Mouse (Mus musculus): Measurements from ENCODE around the gene Fzr1.
A peak's percentile ranks its signal among the peaks of the same experiment; 100 is the strongest.

Fzr1 gene

DNA sequence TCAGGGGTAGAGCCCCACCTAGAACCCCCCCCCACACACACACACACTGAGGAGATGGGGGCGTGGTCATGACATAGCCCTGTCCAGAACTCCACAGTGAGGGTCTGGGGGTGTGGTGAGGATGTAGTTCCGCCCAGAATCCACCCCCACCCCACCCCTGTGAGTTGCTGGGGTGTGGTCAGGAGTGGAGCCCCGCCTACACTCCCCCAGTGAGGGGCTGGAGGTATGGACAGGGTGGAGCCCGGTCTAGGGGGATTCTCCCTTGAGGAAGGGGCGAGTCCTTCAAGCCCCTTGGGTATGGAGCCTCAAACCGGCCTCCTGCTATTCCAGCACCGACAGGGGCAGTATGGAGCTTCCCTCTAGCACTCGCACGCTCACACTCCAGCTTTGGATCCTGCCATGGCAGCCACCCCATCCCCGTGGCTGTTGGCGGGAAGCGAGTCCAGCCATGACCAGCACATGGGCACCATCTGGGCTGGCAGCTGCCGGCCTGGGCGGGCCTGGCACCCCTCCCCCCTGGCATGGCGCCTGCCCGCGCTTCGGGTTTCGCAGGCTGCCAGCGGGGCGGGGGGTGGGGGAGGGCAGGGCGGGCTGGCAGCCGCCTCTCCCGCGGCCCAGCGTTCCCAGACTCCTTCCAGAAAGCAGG lies 38.4 kb upstream of the Fzr1 start:
- DNase-seq (ENCODE audit: low read depth), result no peak

DNA sequence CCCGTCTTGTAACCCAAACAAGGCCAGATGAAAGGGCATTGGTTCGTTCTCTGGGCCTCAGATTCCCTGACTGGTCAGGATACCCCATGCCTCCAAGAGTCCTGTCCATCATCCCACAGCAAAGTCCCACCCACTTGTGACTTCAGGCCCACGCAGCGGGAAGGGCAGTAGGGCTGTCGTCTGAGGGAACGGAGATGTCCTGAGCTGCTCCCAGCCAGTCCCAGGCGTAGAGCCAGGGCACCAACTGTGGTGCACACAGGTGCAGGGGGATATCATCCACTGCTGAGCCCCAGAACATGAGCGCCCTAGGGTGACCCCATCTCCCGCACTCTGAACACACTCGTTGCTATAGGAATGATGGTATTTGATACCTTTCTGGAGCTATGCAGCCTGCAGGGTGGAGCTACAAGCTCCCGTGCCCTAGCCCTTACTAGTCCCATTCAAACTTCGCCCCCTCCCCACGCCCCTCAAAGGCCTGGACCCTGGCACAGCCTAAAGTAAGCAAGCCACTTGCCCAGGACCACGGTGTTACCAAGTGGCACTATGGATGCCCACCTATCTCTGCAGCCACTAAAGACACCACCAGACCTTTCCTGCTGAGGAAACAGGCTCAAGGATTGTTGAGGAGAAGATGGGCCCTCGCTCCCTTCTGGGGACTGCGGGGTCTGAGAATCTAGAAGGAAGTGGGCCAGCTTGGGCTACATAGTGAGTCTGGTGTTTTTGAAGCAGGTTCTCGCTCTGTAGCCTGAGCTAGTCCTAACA lies 37.4 kb upstream of the Fzr1 start:
- no peak for DNase-seq (ENCODE audit: low read depth)

DNA sequence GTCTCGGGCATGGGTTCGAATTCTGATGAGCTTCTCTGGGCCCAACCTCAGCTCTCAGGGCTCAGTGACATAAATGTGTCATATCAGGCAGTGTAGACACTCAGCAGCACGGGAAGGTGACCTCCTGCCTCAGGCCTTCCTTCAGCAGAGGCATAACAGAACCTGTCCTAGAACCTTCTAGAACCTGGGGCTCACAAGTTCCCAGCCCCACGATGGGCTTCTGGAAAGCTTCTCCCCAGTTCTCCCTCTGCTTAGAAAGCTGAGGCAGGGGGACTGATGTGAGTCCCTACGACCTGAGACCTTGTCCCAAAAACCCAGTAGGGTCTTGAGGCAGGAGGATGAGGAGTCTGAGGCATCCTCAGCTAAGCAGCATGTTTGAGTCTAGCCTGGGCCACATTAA lies 36.8 kb upstream of the Fzr1 start:
- no peak for DNase-seq (ENCODE audit: low read depth)

DNA sequence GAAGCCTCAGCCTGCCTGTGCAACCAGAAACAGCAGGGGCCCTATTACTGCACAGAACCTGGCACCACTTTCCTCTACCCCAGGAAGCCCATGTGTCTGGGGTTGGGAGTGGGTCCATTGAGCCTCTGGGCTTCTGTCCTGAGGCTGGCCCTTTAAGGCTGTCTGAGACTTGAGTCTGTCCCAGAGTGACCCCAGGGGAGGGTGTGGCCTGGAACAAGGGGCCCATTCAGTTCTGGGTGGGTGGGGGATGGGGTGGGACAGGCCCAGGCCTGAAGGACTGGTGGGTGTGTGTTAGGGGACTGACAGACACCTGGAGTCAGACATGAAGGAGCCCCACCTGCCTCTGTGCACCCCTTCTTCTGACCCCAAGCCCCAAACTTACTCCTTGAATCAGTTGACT lies 36.4 kb upstream of the Fzr1 start:
- no peak for DNase-seq (ENCODE audit: low read depth)

DNA sequence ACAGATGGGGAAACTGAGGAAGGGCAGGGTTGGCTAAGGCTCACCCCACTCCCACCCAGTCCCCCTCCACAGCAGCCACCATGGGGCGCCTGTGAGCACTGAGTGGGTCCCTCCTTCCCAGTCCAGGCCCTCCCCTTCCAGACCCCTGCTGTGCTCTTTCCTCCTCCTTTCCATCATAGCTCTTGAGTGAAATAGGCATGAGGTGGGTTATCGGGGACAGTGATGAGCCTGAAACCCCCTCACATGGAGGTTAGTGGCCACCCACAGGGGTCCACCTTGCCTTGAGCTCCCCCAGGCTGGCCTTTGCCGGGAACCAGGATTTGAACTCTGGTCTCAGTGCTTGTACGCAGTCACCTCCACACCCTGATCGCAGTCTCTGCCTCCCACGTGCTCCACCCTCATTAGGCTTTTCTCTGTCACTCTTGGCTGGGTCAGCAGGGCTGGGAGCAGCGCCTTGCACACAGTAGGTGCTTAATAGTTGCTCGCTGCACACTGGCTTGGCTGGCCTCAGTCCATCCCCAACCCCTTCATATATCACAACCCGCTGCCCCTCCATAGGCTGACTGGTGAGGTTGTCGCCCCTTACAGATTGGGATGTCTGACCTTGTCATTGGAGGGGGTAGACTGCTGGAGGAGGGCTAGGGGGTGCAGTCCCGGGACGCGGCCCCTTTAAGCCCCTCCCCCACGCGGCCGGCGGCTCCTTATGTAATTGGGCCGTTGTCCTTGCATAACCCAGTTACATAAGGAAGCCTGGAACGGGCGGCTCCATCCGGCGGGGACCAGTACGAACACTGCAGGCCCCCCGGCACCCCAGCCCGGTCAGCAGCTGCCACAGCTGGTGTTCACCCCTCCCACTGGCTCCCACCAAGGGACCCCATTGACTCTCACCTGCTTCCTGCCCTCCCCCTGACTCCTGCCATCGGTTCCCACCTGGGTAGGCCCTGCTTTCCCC lies 35.3 kb upstream of the Fzr1 start:
- no peak for DNase-seq (ENCODE audit: low read depth)

DNA sequence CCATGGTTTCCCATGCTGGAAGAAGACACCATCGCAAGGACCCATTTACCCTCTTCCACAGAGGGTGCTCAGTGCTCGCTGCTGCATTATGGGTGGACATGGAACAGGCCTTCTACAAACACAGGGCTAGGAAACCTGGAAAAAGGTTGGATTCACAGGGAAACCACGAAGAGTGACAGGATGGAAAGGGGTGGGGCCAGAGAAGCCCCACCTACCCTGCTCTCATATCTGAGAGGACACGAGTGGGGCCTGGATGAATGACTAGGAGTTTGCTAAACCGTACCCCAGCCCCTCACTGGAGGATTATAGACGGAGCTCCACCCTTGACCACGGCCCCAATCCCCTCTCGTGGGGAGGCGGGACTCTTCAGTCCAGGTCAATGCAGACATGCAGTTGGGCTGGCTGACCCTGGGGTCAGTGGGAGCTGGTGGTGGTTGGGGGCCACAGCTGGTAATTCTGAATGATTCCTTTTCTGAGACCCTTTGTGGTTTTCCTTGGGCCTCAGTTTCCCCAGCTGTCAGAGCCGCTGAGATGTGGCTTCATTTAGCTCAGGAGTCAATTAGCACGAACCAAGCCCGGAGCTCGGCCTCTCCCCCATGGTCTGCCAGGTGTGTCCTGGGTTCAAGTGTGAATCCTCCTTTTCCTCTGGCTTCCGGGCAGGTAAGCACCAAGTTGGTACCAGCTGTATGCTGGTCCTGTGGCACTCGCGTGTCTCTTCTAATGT lies 34.4 kb upstream of the Fzr1 start:
- DNase-seq (ENCODE audit: low read depth), result no peak

DNA sequence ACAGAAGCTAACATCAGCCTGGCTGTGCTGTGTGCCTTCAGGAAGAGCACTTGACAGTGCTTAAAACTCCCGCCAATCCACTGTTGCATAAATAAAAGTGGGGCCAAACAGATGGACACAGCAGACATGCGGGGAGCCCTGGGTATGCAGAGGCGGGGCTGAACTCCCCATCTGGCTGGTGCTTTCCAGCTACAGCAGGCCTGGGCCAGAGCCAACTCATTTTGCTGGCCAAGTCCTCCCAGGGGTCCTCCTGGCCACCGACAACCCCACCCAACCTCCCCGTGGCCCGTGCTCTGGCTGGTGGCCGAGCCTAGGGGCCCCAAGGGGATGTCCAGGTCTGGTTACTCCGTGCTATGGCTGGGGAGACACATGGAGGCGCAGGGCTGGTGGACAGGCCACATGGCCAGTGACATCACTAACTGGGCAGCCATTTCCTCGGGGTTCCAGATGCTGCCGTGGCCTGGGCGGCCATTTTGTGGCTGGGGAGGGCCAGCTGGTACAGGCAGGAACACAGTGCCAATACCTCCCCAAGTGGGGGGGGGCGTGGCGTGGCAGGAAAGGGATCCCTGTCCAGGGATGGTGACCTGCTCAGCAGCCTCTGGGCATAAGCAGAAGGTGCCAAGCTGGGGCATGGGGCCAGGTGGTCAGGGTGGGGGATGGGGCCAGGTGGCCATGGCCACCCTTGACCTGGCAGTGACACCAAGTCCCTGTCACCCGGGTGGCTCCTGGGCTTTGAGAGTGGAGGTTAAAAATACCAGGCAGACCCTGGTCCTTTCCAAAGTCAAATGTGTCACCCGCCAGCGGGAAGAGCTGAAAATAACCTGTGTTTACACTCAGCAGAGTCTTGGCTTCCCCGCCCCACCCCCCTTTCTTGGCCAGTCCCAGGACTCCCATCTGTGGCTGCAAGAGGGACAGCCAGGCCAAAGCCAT lies 33.4 kb upstream of the Fzr1 start:
- no peak for DNase-seq (ENCODE audit: low read depth)

DNA sequence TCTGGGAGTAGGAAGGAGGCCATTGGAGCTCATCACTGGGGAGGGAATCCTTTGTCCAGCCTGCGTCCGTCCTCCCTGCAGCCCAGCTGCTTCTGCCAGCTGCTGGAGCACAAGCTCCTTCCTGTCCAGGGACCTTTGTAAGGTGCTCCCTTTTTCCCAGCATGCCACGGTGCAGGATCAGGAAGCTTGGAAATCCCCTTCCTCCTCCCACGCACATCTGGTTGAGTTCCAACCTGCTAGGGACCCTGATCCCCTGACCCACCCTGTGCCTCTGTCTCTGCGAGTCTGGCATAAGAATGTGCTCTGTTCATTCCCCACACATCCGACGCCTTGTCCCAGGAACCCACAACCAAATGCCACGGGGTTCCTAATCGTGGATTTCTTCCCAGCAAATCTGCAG lies 32.7 kb upstream of the Fzr1 start:
- no peak for DNase-seq (ENCODE audit: low read depth)

DNA sequence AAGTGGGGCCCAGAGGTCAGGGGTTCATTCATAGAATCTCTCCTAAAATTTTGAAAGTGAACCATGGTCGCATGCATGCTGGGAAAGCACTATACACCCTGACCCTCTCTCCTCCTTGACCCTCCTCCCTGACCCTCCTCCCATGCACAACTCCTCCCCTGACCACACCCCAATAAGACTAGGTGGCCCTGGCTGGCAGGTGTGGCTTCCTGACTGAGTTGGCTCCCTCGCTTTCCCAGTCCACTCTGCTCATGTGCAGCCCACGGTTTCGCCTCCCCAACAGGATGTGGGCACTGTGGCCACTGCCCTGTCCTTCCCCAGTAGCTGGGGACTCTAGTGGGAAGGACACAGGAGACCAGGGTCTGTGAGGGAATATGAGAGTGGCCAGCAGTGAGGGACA lies 32.0 kb upstream of the Fzr1 start:
- DNase-seq (ENCODE audit: low read depth), result no peak

DNA sequence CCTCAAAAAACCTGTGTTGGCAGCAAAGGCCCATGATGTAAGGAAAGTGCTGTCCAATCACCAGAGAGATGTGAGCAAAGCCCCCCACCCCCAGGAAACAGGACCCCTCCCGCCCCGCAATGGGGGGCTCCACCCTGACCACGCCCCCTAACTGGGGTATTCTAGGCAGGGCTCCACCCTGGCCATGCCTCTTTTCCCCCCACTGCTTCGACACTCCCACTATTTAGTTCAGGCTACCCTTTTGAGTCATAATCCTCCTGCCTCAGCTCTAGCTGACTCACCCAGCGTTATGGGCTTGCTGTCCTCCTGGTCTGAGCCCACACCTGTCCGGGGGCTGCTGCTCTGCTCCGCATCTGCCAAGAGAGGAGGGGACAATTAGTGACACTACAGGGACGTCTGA lies 31.0 kb upstream of the Fzr1 start:
- no peak for DNase-seq (ENCODE audit: low read depth)

DNA sequence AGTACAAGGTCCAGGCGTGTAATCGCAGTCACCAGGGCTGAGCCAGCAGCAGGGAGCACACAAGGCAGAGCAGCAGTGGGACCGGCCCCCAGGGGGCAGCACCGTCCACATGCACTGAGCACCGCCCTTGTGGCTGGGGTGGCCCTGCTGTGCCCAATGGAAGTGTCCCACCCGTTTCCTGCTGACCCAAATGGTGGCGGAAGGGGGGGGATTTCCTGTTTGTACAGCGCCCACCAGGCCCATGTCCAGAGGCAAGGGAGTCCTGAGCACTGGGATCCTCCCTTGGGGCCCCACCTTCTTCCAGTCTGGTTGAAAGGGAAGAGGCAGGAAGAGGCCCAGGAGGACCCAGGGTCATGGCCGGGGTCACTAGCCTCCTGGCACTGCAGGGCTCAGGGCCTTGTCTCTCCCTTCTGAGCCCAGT lies 30.6 kb upstream of the Fzr1 start:
- DNase-seq (ENCODE audit: low read depth), result peak; percentile 76

DNA sequence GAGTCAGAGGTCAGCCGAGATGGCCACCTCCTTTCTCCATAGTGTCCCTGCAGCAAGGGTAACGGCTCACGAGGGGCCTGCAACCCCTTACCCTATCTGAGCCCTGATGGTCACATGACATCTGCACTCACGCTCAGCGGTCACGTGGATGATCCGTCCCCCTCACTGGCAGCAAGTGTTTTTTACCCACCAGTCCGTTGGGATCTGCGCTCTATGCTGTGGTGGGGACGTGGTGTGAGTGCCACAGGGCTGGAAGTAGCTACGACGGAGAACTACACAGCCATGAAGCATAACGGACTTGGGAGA lies 30.1 kb upstream of the Fzr1 start:
- DNase-seq (ENCODE audit: low read depth), result no peak

DNA sequence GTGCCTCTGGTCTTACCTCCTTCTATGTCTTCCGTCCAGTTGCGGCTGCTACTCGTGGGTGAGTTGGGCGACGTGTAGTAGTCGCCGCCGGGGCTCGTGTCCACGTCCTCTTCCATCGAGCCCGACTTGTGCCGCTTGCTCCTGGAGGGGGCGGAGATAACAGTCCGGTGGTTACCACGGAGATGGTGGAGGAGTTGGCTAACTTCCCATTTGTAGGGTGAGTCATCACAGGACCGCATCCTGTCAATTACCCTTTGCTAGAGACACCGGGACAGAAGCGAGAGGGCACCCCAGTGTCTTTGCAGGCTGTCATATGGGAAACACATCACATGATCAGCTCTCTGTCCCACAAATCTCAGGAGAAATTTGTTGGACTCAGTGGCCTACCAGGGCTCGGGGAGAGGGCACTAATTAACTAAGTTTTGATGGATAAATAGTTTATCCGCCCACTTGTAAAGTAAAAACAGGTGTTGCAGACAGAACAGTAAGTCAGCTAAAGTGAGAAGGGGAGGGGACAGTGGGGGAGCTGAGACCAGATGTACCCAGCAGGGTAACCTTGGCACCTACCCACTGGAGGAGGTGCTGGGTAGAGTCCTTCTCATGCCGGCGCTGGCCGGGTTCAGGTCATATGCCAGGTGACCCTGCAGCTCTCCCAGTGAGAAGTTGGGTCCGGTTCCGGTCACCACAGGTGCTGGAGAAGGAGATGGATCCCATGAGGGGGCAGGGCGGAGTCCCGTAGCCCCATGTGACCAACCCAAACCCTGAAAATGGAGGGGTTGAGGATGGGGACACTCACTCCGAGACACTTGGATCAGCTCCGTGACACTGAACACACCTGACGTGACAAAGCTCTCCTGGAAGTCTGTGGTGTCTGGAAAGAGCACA lies 29.5 kb upstream of the Fzr1 start:
- peak; percentile 58 for DNase-seq (ENCODE audit: low read depth)

DNA sequence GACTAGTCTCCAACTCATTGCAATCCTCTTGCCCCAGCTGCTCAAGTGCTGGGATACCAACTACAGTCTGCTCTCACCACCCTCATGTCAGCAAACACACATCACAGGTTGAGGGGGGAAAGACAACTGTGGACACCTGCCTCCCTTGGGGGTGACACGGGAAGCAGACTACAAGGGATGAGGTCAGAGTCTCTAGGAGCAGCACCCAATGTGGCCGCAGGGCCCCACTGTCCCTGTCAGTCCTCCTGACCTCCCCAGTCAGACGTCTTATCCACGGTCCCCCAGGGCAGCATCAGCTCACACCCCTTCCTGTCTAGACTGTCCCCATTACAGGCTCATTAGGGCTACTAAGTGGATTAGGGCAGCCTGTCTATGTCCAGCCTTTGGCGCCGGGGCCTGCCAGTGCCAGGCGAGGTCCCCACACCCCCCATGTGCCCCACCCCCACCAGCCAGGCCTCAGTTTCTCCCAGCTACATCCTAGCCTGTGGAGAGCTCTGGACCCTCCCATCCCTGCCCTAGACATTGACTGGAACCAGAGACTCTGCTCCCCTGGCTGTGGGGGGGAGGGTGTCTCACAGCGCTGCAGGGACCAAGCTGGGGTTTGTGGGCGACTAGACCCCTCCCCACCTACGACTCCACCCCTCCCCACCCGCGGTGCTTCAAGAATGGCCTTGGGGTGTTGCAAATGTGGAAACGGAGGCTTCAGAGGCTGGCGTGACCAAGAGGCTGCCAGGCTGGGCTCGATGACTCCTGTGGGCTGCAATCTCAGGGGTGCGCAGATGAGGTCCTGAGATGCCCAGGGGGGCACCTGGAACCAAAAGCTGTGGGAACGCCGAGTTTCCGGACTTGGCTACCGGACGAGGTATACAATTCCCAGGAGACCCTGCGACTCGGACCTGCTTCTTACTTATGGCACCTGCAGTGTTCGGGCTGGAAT lies 28.5 kb upstream of the Fzr1 start:
- no peak for DNase-seq (ENCODE audit: low read depth)

DNA sequence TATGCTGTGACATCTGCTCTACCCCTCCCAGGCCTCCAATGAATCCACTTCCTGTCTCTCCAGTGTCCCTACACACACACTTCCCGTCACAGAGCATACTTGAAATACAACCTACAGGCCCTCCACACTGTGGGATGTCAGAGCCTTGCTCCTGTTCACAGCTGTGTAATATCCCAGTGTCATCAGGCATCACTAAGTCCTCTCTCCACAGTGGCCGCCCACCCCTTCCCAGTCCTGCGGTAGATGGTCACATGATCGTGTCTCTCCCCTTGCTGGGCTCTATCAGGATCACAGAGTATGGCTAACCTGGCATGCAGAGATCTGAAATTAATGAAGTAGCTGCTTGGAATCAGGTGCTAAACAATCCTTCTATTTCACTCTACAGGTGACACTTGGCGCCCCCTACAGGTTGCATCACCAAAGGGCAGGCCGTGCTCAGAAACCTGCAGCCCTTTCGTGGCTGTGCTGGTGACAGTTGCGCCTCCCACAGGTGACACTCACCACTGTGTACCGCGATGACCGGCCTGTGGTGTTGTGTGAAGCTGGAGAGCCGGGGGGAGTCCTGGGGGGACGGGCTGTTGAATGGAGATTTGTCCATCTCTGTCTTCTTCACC lies 27.4 kb upstream of the Fzr1 start:
- no peak for DNase-seq (ENCODE audit: low read depth)

DNA sequence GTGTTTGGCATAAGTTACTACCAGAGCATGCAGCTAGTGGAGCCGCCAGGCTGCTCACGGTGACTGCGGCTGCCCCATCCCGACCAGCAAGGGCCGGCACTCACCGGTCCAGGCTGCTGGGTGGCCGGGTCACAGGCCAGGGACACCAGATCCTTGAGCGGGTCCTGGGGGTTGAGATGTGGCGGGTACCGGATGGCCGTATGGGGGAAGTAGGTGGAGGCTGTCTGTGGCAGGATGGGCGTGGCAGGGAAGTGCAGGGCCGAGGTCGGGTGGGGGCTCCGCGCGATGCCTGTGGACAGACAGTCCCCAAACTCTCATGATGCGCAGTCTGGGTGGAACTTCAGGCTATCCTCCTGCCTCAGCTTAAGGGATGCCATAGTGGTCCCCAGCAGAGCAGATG lies 26.4 kb upstream of the Fzr1 start:
- no peak for DNase-seq (ENCODE audit: low read depth)

DNA sequence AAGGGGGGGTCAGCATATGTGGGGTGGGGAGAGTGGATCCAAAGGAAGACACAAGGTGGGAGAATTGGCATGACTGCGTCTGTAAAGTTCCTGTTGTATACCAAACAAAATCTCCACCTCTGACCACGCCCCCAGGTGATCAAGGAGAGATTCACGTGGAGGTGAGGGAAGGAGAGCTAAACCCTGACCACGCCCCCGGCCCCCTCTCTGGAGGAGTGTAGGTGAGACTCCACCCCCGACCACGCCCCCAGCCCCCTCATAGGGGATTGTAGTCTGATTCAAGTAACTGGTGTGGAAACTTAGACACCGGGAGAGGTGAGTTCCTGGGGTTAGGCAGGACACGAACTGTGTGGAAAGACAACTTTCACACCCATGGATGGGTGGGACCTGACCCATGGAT lies 25.8 kb upstream of the Fzr1 start:
- no peak for DNase-seq (ENCODE audit: low read depth)

DNA sequence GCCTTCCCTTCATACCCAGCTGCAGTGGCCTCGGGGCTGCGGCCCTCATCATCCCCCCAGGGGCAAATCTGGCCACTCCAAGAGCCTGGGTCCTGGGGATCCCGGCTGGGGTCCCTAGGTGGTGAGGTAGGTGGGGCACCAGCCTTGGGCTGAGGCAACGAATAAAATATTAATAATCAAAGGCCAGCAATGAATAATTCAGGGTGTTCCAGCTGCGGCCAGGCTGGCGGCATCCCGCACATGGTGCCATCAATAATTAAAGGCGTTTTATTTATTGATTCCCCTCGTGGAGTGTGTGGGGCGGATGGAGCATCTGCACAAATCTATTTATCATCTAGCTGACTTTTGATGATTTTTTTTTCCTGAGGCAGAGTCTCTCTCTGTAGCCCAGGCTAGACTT lies 25.2 kb upstream of the Fzr1 start:
- no peak for DNase-seq (ENCODE audit: low read depth)
